Mouse (Mus musculus) erythroblast, embryonic 14.5 days (primary cell): Measurements from ENCODE around the gene Glud1.

Experiments
- GATA1 ChIP-seq: IDR thresholded peaks from 2 replicates; pipeline ENCODE4 v1.6.1; 2012; ENCODE audit warnings: low read length, inconsistent platforms, mixed read lengths
- TAL1 ChIP-seq: IDR thresholded peaks from 3 replicates; pipeline ENCODE4 v1.6.1; 2012; ENCODE audit warnings: low read length, inconsistent platforms, mixed read lengths

DNA sequence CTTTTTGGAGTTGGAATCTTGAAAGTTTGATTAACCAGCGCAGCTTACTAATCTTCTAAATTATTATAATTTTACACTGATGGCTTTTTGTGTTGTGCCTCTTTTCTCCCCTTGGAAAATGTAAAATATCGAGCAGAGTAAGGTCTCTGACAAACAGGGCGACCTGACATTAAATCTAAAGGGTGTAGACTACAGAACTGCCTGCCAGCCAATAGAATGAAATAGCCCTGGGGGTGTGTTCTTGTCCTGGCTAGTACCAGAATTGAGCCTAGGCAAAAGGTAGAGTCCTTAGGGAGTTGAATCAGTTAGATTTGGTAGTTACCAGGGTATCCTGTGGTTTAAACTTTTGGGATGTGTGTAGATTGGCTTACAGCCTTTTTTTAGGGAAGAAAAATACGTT lies 1.2 kb downstream of the Glud1 start:
- TF ChIP-seq TAL1 (no peak), GATA1 (no peak)
